ENCODE assay signal across 18 mouse cellular contexts in the genomic region with DNA sequence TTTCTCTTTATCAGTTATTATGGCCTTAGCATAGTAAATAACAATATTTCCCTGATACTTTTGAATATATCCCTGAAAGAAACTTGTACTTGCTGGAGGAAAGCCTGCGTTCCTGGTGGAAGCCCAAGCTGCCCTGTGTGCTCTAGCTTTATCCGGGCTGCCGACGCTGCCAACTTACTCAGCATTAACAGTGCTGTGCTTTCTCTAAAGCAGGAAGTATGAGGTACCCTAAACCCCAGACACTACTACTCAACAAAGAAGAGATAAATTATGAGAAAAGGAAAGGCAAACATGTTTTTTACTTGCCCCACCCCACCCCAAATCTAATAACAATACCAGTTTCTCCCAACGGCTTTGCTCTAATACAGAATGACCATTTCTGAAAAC.
DNase-seq lines count a peak whose midpoint lies in the region; ATAC-seq and TF ChIP-seq lines count a peak whose summit lies in the region.
"Had no signal": no experiment of that assay in that cellular context is flagged by ENCODE, and none has a peak within 500 bp of the region (broad histone marks: within the 10 kb centered on the region; RNA-seq: fewer than 3 reads in every experiment).

No protein-coding gene starts in this region.

- no peak overlapping the region for H3K4me2 ChIP-seq in kidney, embryonic 16.5 days (replicated peaks; ENCODE audit: low read depth, low read length)
- no peak overlapping the region for H3K4me2 ChIP-seq in midbrain, embryonic 15.5 days
- peak overlapping the region; percentile 13; the same call in 1 of the 2 replicates for H3K4me2 ChIP-seq in neural tube, embryonic 13.5 days
- H3K4me2 ChIP-seq: liver, embryonic 13.5 days had no signal

- H3K36me3 ChIP-seq in kidney, adult 2 months (ENCODE audit: control insufficient read depth, insufficient read depth, low read length) = no peaks in the 10 kb centered on the region
- no peaks in the 10 kb centered on the region for H3K36me3 ChIP-seq in kidney, embryonic 16.5 days (ENCODE audit: insufficient read depth, low read length)
- no peaks in the 10 kb centered on the region for H3K36me3 ChIP-seq in midbrain, embryonic 10.5 days
- H3K36me3 ChIP-seq in midbrain, embryonic 15.5 days (replicated peaks) = no peaks in the 10 kb centered on the region
- no peaks in the 10 kb centered on the region for H3K36me3 ChIP-seq in neural tube, embryonic 13.5 days
- H3K36me3 ChIP-seq: embryonic facial prominence, embryonic 10.5 days; limb, embryonic 13.5 days; liver, embryonic 13.5 days; midbrain, embryonic 13.5 days had no signal

- no peak for TF ChIP-seq POLR2A in kidney, adult 2 months (IDR thresholded peaks at IDR 0.05; ENCODE audit: low read depth, low read length)

- H3K4me1 ChIP-seq in kidney, adult 2 months (ENCODE audit: control insufficient read depth, insufficient read depth, low read length) = no peaks in the 10 kb centered on the region
- peaks cover 3% of the 10 kb centered on the region; the same call in 1 of the 2 replicates for H3K4me1 ChIP-seq in kidney, embryonic 16.5 days (ENCODE audit: insufficient read depth, low read length)
- H3K4me1 ChIP-seq in midbrain, embryonic 10.5 days = peaks cover 13% of the 10 kb centered on the region
- H3K4me1 ChIP-seq in midbrain, embryonic 15.5 days = peaks cover 13% of the 10 kb centered on the region
- peaks cover 49% of the 10 kb centered on the region for H3K4me1 ChIP-seq in neural tube, embryonic 13.5 days (replicated peaks)
- H3K4me1 ChIP-seq: liver, embryonic 13.5 days had no signal

- peak; percentile 22 for DNase-seq in kidney, adult 2 months
- DNase-seq in midbrain, embryonic 10.5 days (ENCODE audit: low spot score) = no peak
- no peak for DNase-seq in retina, embryonic 14.5 days (ENCODE audit: low spot score)
- DNase-seq: adrenal gland, adult 8-10 months; cerebellum, adult 8-10 months; kidney, adult 18-20 months; kidney, postnatal 4 days; liver, embryonic 13.5 days; lung, postnatal 14 days; thymus, postnatal 4 days had no signal

- H3K9me3 ChIP-seq in kidney, embryonic 16.5 days (ENCODE audit: low read length) = no peaks in the 10 kb centered on the region
- no peaks in the 10 kb centered on the region for H3K9me3 ChIP-seq in midbrain, embryonic 10.5 days (replicated peaks)
- no peaks in the 10 kb centered on the region for H3K9me3 ChIP-seq in midbrain, embryonic 15.5 days
- no peaks in the 10 kb centered on the region for H3K9me3 ChIP-seq in neural tube, embryonic 13.5 days
- H3K9me3 ChIP-seq: embryonic facial prominence, embryonic 10.5 days; limb, embryonic 13.5 days; liver, embryonic 13.5 days; midbrain, embryonic 13.5 days had no signal

- no peaks in the 10 kb centered on the region for H3K27me3 ChIP-seq in kidney, adult 2 months (replicated peaks; ENCODE audit: control insufficient read depth, insufficient read depth, low read length)
- no peaks in the 10 kb centered on the region for H3K27me3 ChIP-seq in kidney, embryonic 16.5 days (ENCODE audit: insufficient read depth, low read length)
- peaks cover 9% of the 10 kb centered on the region; the same call in 1 of the 2 replicates for H3K27me3 ChIP-seq in midbrain, embryonic 10.5 days (ENCODE audit: low read depth, poor library complexity, severe bottlenecking)
- H3K27me3 ChIP-seq in midbrain, embryonic 15.5 days (replicated peaks) = no peaks in the 10 kb centered on the region
- H3K27me3 ChIP-seq in neural tube, embryonic 13.5 days = peaks cover 12% of the 10 kb centered on the region
- H3K27me3 ChIP-seq: liver, embryonic 13.5 days; Patski had no signal

- no peak for TF ChIP-seq CTCF in kidney, adult 2 months (conservative IDR thresholded peaks at IDR 0.05; ENCODE audit: insufficient read depth, insufficient read length, low read depth, low read length)

- ATAC-seq in kidney, embryonic 16.5 days (ENCODE audit: low FRiP score, low TSS enrichment) = no peak
- no peak for ATAC-seq in midbrain, embryonic 15.5 days (replicated peaks)
- peak; percentile 66 to 74; a peak in 3 of 4 replicates for ATAC-seq in hematopoietic stem cell, adult 5-6 weeks (replicated peaks in 1 of 2; ENCODE audit: insufficient read depth in 1 of 2, low FRiP score in 2 of 2, low TSS enrichment in 1 of 2, low read depth in 1 of 2, poor library complexity in 2 of 2, severe bottlenecking in 2 of 2)
- ATAC-seq in neural tube, embryonic 13.5 days (ENCODE audit: low read depth) = no peak
- ATAC-seq: Patski had no signal

- H3K27ac ChIP-seq in kidney, adult 2 months (ENCODE audit: insufficient read depth, low read depth, low read length) = no peak overlapping the region
- no peak overlapping the region for H3K27ac ChIP-seq in kidney, embryonic 16.5 days (ENCODE audit: low read length)
- H3K27ac ChIP-seq in midbrain, embryonic 10.5 days (replicated peaks) = peak overlapping the region; percentile 62; the same call in 1 of the 2 replicates
- no peak overlapping the region for H3K27ac ChIP-seq in midbrain, embryonic 15.5 days
- H3K27ac ChIP-seq in neural tube, embryonic 13.5 days (replicated peaks) = peak overlapping the region; percentile 49; the same call in 1 of the 2 replicates
- H3K27ac ChIP-seq: limb, embryonic 13.5 days; liver, embryonic 13.5 days had no signal

- no peak overlapping the region for H3K4me3 ChIP-seq in kidney, adult 2 months (ENCODE audit: insufficient read depth, low read depth, low read length)
- no peak overlapping the region for H3K4me3 ChIP-seq in kidney, embryonic 16.5 days (ENCODE audit: low read length)
- H3K4me3 ChIP-seq in midbrain, embryonic 10.5 days = no peak overlapping the region
- no peak overlapping the region for H3K4me3 ChIP-seq in midbrain, embryonic 15.5 days
- no peak overlapping the region for H3K4me3 ChIP-seq in neural tube, embryonic 13.5 days
- H3K4me3 ChIP-seq: embryonic facial prominence, embryonic 10.5 days; limb, embryonic 13.5 days; liver, embryonic 13.5 days; midbrain, embryonic 13.5 days had no signal

- H3K9ac ChIP-seq in kidney, embryonic 16.5 days (replicated peaks; ENCODE audit: low read length) = no peak overlapping the region
- H3K9ac ChIP-seq in midbrain, embryonic 15.5 days = no peak overlapping the region
- H3K9ac ChIP-seq in neural tube, embryonic 13.5 days = no peak overlapping the region
- H3K9ac ChIP-seq: limb, embryonic 13.5 days; liver, embryonic 13.5 days had no signal

- WGBS in kidney, adult 2 months = 57% methylated on average over 5 of the region's 5 CpGs
- WGBS in kidney, embryonic 16.5 days = 64% methylated on average over 5 of the region's 5 CpGs
- 80% methylated on average over 5 of the region's 5 CpGs for WGBS in midbrain, embryonic 10.5 days
- 49% methylated on average over 5 of the region's 5 CpGs for WGBS in midbrain, embryonic 15.5 days
- WGBS in neural tube, embryonic 13.5 days = 47% methylated on average over 5 of the region's 5 CpGs

Comparison
In these comparisons a context has a peak if more than half of its experiments do, and no peak if none do; other contexts are left out.
1. H3K27ac ChIP-seq: peak in midbrain, embryonic 10.5 days (single experiment) and neural tube, embryonic 13.5 days (single experiment); none in kidney, adult 2 months (single experiment), kidney, embryonic 16.5 days (single experiment) and midbrain, embryonic 15.5 days (single experiment).
2. ATAC-seq: peak in hematopoietic stem cell, adult 5-6 weeks (2 of 2); none in kidney, embryonic 16.5 days (single experiment), midbrain, embryonic 15.5 days (single experiment) and neural tube, embryonic 13.5 days (single experiment).